Mouse (Mus musculus) cerebral cortex, adult 2 months (tissue): ENCODE data around the gene Aprt.

Experiments used
- WGBS: fragments of 180-500 bp; shearing (Covaris S2); methylation state at CpG from one replicate; pipeline ENCODE4 v1.1.7; 2018; 5-methylcytosine and 5-hydroxymethylcytosine counted together

Gene Aprt

DNA sequence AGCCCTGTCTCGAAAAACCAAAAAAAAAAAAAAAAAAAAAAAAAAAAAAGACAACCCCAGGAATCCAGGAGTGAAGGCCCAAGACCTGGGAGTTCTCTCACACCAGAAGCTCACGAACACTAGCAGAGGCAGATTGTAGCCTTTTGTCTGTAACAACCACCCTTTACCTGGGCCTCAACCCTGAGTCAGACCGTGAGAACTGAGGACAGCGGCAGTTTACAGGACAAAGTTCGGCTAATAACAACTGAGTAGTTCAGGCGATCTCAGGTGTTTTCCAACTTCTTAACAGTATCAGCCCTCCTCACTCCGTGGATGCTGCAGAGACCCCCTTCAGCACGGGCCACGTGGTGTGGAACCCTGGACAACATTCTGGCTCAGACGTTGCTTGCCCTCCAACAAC is 10.0 kb upstream of the Aprt start:
- WGBS, result 87% methylated on average over 10 of the region's 10 CpGs

GRCm38 (mm10) chr8:122586171-122586570 is 9.5 kb upstream of the Aprt start:
- 75% methylated on average over 7 of the region's 7 CpGs for WGBS

DNA sequence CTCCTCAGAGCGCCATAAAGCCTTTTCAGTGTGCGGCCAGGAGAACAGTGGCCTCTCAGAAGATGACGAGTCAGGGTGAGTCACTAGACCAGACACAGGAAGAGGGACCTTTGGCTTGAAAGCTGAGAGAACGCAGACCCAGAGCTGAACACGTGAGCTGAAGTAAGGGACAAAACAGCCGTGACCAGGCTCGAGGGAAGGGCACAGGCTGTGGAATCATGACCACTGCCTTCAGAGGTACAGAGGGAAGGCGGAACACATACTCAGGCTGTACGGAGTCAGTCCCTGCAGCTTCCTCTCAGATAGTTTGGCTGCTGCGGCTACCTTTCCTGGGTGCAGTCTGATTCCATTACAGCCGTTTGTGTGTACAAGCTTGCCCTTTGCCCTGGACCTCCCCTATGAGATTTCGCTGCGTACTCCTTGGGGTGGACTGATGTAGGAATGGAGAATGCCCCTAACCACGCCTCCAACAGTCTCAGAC is 8.7 kb upstream of the Aprt start:
- WGBS, result 85% methylated on average over 14 of the region's 14 CpGs

- WGBS, result 73% methylated on average over 9 of the region's 9 CpGs
Measured at GRCm38 (mm10) chr8:122584981-122585380, 8.3 kb upstream of the Aprt start.

GRCm38 (mm10) chr8:122580926-122581325 is 4.2 kb upstream of the Aprt start:
- 90% methylated on average over 13 of the region's 15 CpGs for whole genome bisulfite sequencing

GRCm38 (mm10) chr8:122579196-122579595 is 2.5 kb upstream of the Aprt start:
- WGBS, result 55% methylated on average over 7 of the region's 7 CpGs

GRCm38 (mm10) chr8:122577116-122577515 is 407 bp upstream of the Aprt start:
- WGBS, result 39% methylated on average over 10 of the region's 10 CpGs

GRCm38 (mm10) chr8:122575735-122576647 is 718 bp downstream of the Aprt start:
- whole genome bisulfite sequencing, result 14% methylated on average over 21 of the region's 21 CpGs

DNA sequence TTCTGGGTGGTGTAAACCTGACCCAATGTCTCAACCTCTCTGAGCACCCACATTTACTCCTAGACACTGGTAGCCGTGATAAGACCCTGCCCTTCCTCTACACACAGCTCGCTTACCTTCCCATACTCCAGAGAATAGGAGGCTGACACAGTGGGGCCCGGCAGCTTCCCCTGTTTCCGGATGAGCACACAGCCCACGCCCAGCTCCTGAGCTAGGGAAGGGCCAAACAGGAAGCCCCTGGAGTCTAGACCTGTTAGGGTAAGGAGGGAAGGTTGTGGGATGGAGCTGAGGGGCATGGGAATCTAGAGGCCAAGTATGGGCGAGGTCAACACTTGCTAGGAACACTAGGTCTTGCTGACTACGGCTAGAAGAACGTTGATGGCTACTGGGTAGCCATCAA is 1.4 kb downstream of the Aprt start:
- 69% methylated on average over 8 of the region's 8 CpGs for WGBS

GRCm38 (mm10) chr8:122574667-122575251 is 1.9 kb downstream of the Aprt start:
- 70% methylated on average over 10 of the region's 10 CpGs for WGBS

DNA sequence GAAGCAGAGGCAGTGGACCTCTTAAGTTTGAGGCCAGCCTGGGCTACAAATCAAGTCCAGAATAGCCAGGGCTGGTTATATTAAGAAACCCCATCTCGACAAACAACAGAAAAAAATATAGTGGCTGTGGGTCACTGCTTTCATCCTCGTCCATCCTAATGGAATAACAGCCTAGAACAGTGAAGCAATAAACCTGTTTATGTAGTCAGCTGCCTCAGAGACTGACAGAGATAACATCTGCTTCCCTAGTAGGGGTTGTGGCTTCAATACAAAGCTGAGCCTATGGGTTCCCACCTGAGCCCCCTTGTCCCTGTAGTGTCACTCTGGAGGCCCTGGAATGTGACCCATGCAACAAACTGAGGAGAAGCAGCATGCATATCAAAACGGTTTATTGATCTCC is 2.4 kb downstream of the Aprt start:
- 69% methylated on average over 3 of the region's 3 CpGs for WGBS

GRCm38 (mm10) chr8:122573577-122573976 is 3.1 kb downstream of the Aprt start:
- WGBS, result 53% methylated on average over 9 of the region's 9 CpGs

- 41% methylated on average over 4 of the region's 4 CpGs for WGBS
Measured at GRCm38 (mm10) chr8:122573176-122573575, 3.5 kb downstream of the Aprt start.

DNA sequence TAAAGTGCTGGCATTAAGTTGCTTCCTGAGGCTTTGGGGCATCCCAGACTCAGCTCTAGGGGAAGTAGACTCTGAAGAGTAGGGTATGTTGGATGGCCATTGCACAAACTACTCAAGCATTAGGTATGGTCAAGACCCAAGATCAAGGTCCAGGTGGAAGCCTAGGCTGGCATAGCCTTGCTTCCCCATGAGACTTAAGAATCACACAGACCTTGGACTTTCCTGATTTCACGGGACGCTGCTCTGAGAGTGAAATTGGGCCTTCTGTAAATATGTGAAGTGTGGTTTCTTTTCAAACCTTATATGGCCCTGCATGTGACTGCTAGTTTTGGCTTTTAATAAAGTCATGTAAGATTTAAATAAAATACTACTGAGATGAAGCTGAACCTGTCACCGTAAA is 4.0 kb downstream of the Aprt start:
- WGBS, result 81% methylated on average over 3 of the region's 3 CpGs

DNA sequence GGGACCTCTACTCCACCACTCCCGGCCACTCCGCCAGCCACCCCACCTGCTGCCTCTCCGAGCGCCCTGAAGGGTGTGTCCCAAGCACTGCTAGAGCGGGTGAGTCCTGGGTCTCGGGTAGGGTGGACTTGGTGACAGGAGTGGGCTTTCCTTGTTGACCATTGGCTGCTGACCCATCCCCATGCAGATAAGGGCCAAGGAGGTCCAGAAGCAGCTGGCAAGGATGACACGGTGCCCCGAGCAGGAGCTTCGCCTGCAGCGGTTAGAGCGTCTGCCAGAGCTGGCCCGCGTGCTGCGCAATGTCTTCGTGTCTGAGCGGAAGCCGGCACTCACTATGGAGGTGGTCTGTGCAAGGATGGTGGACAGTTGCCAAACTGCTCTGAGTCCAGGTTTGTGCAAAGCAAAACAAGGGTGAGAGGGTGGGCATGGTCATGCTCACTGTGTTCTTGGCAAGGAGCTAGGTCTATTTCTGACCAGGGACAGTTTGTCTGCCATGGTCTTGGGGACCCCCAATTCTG is 4.9 kb downstream of the Aprt start:
- WGBS, result 93% methylated on average over 17 of the region's 17 CpGs

DNA sequence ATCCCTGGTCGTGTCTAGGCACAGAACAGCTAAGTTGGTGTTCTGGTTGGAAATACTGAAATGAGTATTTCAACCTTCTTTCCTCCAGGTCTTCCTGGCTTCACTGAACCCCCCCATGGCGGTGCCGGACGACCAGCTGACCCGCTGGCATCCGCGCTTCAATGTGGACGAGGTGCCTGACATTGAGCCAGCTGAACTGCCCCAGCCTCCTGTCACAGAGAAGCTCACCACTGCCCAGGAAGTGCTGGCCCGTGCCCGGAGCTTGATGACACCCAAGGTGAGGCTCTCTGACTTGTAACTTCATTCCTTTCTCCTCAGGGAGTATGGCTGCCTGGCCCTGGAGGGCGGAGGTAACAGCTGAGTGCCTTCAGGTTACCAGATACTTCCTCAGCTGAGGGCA is 5.6 kb downstream of the Aprt start:
- WGBS, result 95% methylated on average over 11 of the region's 11 CpGs

GRCm38 (mm10) chr8:122569996-122570395 is 6.7 kb downstream of the Aprt start:
- WGBS, result 98% methylated on average over 16 of the region's 16 CpGs

- 79% methylated on average over 9 of the region's 9 CpGs for WGBS
Measured at GRCm38 (mm10) chr8:122569329-122569728, 7.4 kb downstream of the Aprt start.

DNA sequence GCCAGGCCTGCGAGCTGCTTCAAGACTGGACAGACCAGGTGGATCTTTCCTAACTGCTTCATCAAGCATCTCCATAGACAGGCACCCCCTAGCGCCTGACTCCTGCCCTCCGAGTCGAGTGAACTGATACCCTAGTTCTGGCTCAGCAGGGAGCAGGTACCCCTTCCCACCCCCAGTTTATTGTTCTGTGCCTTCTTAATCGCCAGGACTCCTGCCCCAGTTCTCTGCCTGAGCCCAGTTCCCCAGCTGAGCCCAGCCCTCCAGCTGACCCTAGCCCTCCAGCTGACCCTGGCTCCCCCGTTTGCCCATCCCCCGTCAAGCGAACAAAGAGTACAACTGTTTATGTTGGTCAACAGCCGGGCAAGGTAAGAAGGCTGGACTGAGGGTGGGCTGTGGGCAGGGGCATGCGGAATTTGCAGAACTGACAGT is 7.8 kb downstream of the Aprt start:
- 33% methylated on average over 10 of the region's 10 CpGs for WGBS

GRCm38 (mm10) chr8:122568109-122568504 is 8.6 kb downstream of the Aprt start:
- under 1% methylated on average over 34 of the region's 34 CpGs for WGBS

DNA sequence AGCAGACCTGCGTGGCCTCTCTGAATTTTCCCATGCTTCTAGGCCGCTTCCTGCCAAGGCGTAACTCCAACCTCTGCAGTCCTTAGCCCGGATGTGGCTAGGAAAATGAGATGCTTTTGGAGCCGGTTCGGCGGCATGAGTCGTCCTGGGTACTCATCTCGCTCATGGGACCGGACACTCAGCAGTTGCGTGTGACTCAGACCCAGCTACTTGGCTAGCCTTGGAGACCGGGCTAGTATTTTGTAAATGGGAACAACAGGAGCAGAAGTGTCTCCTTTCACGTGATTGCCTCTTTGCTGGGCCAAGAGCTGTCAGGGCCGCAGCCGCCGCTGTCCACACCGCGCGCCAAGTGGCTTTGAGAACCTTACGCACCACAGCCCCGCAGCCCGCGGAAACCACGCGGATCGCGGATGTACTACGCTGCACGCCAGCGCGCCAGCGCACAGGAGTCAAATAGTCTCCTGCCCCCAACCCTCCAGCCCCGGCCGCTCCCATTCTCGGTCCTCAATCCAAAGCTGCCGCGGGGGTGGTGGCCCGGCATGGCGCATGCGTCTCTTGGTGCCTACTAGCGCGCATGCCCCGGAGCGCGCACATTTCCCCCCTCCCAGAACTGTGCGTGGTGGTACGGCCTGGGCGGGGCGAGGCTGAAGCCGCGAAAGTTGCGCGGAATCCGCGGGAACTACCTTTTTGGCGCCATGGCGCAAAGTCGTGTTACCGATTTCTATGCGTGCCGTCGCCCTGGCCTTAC is 9.2 kb downstream of the Aprt start, which contains the start of gene Cdt1:
TSS of gene Cdt1 (plus strand) at position 655 of the 748 bp plus-strand sequence.
- under 1% methylated on average over 62 of the region's 62 CpGs for WGBS

GRCm38 (mm10) chr8:122566766-122567165 is 9.9 kb downstream of the Aprt start:
- 21% methylated on average over 6 of the region's 6 CpGs for WGBS
